Mouse (Mus musculus) retina, postnatal 7 days (tissue): ENCODE data around the gene Bmyc.
"Not testable (repeated sequence)": the region's sequence is repeated elsewhere in the genome, so short reads cannot be mapped to it uniquely, and the experiment has no call there.

Experiments
- DNase-seq: peaks from one replicate; pipeline ENCODE4 v3.0.0-alpha.2; 2012; ENCODE audit warnings: low read depth, low spot score

The Bmyc gene

GRCm38 (mm10) chr2:25706643-25707481 is at the start of gene Bmyc:
Bmyc (plus strand) TSS chr2:25706739.
- DNase-seq = peak; percentile 73

- no peak for DNase-seq
These were observed 49.3 kb upstream of the Bmyc start for GRCm38 (mm10) chr2:25657246-25657645.

DNA sequence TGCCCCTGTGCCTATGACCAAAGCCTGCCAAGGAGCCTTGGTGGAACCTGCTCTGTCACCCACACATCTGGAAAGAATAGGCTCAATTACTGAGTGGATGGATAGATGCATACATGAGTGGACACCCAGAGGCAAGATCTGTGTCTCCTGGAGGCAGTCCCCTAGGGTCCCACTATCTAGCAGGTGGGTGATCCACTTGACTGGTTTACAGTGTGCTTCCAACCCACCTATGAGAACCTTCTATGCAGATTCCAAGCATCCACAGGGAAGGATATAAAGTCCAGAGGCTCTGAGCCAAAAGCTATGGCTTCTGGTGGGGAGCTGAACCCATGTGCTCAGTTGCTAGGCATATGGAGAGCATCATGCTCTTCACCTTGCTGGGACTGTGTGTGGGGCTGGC is 48.9 kb upstream of the Bmyc start, which contains the start of gene Lcn5:
Lcn5 (plus strand) TSS at position 301 of the 400 bp plus-strand sequence.
- DNase-seq = no peak

- no peak for DNase-seq
These were observed 46.3 kb upstream of the Bmyc start for GRCm38 (mm10) chr2:25660279-25660678.

GRCm38 (mm10) chr2:25661245-25661970 is 45.1 kb upstream of the Bmyc start:
- DNase-seq = no peak

DNA sequence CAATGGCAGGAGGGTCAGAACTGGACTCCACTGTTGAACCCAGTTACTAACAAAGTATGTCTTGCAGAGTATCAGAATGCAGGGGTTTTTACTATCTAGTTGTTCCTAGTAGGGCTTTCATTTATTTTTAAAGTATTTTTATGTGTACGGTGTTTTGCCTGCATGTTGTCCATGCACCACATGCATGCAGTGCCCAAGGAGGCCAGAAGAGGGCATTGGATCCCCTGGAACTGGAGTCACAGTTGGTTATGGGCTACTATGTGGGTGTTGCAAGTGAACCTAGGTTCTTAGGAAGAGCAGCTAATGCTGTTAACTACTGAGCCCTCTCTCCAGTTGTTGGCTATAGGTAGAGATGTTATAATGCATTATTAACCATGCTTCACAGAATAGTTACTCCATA is 43.0 kb upstream of the Bmyc start:
- DNase-seq = no peak

DNA sequence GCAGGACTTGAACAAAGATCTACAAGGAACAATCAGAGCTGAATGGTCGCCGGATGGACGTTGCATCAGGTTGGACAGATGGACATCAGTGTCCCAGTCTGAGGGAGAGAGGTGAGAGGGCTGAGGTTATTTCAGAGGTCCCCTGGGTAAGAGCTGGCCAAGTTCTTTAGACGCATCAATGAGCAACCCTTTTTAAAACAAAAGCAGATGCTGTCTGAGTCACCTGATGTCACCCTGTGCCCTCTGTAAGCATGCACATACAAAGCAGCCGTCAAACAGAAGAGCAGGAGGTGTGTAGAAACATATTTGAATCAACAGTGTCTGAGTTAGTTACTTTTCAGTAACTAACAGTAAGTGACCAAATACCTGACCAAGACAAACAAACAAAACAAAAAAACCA is 42.4 kb upstream of the Bmyc start:
- no peak for DNase-seq

DNA sequence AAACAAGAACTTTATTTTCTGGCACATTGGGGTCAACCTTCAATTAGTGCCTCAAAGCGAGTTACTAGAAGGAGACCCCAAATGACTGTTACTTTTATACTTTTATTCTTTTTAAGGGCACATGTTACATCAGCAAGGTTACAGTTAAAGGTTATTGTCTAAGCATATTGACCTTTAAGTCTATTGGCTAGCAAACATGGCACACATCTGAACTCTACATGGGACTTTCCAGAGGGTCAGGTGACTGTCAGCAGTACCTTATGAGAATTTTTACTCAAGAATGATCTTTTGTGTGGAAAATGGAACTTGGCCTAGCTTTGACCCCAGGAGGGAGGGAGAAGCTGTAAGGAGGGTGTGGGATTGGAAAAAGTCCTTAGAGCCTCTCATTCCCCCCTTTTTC is 40.0 kb upstream of the Bmyc start:
- DNase-seq = no peak

GRCm38 (mm10) chr2:25676486-25676885 is 30.1 kb upstream of the Bmyc start, which contains the start of gene Lcn6:
Lcn6 (plus strand) TSS chr2:25676786.
- DNase-seq = no peak

DNA sequence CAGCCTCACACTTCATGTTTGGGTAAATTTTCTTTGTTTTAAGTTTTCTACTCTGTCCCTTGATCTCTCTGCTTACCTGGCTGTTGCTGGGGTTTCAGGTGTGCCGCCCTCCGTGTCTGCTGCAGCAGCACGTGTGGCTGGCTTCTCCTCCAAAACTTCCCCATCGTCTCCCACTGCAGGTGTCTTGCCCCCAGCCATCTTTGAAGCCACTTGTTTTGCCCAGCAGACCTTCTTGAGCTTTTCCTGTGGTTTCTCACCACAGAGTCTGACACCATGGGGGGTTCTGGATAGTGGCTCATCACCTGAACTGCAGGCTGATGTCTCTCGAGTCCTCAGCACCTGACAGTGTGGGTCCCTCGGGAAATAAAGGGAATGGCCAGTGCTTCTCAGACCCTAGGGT is 27.0 kb upstream of the Bmyc start:
- DNase-seq = no peak

DNA sequence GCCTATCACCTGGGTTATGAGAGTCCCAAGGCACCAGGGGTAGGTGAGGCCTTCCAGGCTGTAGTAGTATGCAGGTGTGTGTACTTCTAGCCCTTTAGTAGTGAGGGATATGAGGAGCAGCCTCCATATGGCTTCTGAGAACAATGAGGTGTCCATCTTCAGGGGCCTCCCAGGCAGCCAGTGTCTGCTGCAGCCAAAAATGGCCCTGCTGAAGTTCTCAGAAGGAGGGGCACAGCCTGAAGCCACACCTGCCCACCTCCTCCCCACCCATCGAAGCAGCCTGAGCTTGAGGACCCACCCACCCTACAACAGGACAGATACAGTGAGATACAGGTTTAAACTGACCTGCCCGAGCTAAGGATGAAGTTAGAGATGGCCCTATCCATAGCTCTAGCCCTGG is 24.1 kb upstream of the Bmyc start, which contains the start of gene Lcn10:
Lcn10 (plus strand) TSS at position 301 of the 400 bp plus-strand sequence.
- no peak for DNase-seq

DNA sequence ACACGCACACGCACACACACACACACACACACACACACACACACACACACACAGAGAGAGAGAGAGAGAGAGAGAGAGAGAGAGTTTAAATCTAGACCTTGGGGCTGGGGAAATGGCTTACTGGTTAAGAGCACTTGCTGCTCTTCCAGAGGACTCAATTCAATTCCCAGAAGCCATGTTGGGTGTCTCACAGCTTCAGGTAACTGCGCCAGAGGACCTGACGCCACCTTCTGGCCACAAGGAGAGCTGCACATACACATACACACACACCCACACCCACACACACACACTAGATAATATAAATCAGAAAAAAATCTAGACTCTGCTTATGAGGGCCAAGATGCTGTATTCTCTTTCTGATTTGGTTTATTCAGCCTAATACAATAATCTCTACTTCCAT is 19.6 kb upstream of the Bmyc start:
- no peak for DNase-seq

GRCm38 (mm10) chr2:25694605-25695004 is 11.9 kb upstream of the Bmyc start:
- peak; percentile 47 for DNase-seq

DNA sequence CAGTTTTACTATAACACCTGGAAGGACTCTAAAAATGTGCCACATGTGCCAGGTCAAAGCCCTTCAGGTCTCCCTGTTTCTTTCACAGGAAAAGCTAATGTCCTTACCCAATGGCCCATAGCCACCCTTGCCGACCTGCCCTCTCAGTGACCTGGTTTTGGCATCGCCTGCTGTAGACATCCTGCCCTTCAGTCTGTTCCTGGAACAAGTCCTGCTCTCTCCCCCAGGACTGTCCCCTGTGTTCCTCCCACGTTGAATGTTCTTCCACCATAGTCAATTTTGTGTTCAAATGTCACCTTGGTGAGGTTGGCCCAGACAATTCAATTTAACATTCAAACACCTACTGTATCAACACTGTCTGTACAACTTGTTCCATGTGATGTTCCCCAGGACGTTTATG is 9.6 kb upstream of the Bmyc start:
- no peak for DNase-seq

DNA sequence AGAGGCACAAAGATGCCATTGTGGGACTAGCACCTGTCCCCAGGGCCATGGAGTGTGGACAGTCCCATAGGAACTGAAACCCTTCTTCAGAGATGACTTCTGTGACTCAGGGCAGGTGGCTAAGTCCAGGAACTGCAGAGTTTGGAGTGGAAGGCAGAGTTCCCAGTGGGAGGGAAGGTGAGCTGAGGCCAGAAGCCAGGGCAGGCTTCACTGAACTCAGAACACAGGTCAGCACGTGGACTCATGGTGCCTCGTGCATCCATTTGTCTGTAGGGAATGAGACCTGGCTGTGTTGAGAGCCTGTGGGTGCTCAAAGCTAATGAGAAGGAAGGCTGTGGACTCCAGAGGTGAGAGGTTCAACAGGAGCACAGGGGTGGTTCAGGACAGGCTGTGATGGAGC is 7.8 kb upstream of the Bmyc start:
- no peak for DNase-seq

GRCm38 (mm10) chr2:25699743-25700142 is 6.8 kb upstream of the Bmyc start, which contains the start of gene Obp2a:
Obp2a (plus strand) TSS chr2:25700043.
- not testable (repeated sequence) for DNase-seq

DNA sequence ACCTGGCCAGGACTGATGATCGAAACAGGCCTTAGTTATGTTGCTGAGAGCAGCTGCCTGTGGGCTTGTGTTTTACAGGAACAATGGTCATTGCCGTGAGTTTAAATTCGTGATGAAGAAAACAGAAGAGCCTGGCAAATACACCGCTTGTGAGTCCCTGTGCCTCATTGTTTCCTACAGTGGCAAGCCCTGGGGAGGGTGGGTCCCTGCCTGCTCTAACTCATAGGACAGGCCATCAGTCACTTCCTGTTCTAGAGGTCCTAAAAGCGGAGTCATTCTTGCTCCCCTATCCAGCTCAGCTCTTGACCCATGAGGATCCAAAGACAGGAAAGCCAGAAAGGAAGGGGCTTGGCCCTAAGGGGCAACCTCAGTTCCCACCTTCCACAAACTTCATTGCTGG is 5.5 kb upstream of the Bmyc start:
- DNase-seq = no peak

GRCm38 (mm10) chr2:25703706-25704105 is 2.8 kb upstream of the Bmyc start:
- DNase-seq = no peak

GRCm38 (mm10) chr2:25708121-25708520 is 1.6 kb downstream of the Bmyc start:
- DNase-seq = peak; percentile 13

GRCm38 (mm10) chr2:25709056-25709455 is 2.5 kb downstream of the Bmyc start:
- not testable (repeated sequence) for DNase-seq

DNA sequence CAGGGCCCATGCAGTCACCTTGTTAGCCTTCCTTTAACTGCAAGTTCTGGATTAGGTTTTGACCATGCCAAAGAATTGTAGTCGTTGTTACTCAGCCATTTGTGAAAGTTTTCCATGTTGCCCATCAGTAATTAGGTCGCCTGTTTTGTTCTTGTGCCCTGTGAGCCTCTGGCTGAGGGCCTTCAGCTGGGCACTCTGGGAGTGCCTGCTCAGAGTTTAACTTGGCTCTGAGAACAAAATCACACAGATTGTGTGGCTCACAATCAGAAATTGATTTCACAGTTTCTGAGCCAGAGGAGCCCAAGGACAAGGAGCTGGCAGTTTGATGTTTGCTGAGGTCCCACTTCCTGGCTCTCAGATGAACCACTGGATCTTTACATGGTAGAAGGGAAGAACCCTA is 3.3 kb downstream of the Bmyc start:
- DNase-seq = not testable (repeated sequence)

GRCm38 (mm10) chr2:25711641-25712040 is 5.1 kb downstream of the Bmyc start:
- DNase-seq = not testable (repeated sequence)

DNA sequence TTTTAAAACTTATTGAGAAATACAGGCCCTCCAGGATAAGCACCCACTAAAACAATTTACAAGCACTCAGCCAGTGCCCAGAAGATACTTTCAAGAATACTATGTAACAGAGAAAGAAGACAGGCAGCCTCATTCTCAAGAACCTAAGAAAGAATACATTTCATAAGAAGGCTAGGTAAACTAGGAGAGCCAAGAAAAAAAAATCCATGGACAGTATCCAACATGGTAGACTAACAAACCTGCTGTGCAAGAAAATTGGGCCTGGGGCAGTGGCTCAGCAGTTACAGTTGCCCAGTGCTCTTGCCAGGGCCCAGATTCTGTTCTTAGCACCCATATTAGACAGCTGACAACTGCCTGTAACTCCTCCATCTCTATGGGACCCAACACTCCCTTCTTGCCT is 10.7 kb downstream of the Bmyc start:
- no peak for DNase-seq
